Mouse (Mus musculus) midbrain, embryonic 10.5 days (tissue): ENCODE measurements at regions not wholly inside any gene's neighbourhood (a gene's known extent, or its start where the extent isn't known, plus 50 kb on each side); places are given as distances from the start of the nearest gene placed in this dataset.
A peak's percentile ranks its signal among the peaks of the same experiment; 100 is the strongest.

Source experiments
- DNase-seq: peaks from one replicate; pipeline ENCODE4 v3.0.0-alpha.2; 2017; ENCODE audit warnings: low spot score
- H3K27ac ChIP-seq: fragments of 300-500 bp; sonication (generic); replicated peaks from 2 replicates; pipeline ENCODE4 v1.5.1; 2016; ENCODE audit warnings: mild to moderate bottlenecking
- H3K27me3 ChIP-seq: fragments of 300-500 bp; sonication (generic); 2 replicates; pipeline ENCODE4 v1.6.1; 2016; ENCODE audit warnings: low read depth, mild to moderate bottlenecking; ENCODE audit not compliant: poor library complexity, severe bottlenecking
- H3K36me3 ChIP-seq: fragments of 300-500 bp; sonication (generic); 2 replicates; pipeline ENCODE4 v1.6.1; 2016; ENCODE audit warnings: mild to moderate bottlenecking, moderate library complexity
- H3K4me1 ChIP-seq: fragments of 300-500 bp; sonication (generic); 2 replicates; pipeline ENCODE4 v1.6.1; 2016
- H3K4me3 ChIP-seq: fragments of 300-500 bp; sonication (generic); 2 replicates; pipeline ENCODE4 v1.5.1; 2016; ENCODE audit warnings: mild to moderate bottlenecking, moderate library complexity
- H3K9me3 ChIP-seq: fragments of 300-500 bp; sonication (generic); replicated peaks from 2 replicates; pipeline ENCODE4 v1.6.1; 2016; ENCODE audit warnings: mild to moderate bottlenecking
- WGBS: fragments of 180-500 bp; shearing (Covaris S2); methylation state at CpG from one replicate; pipeline ENCODE4 v1.1.7; 2016; 5-methylcytosine and 5-hydroxymethylcytosine counted together

- H3K4me3 ChIP-seq = no peak overlapping the region
- WGBS = 38% methylated on average over 1 of the region's 1 CpGs
- no peaks in the 10 kb centered on the region for H3K4me1 ChIP-seq
- H3K27me3 ChIP-seq = no peaks in the 10 kb centered on the region
- H3K36me3 ChIP-seq = no peaks in the 10 kb centered on the region
- no peak for DNase-seq
- no peak overlapping the region for H3K27ac ChIP-seq
- H3K9me3 ChIP-seq = no peaks in the 10 kb centered on the region
Observed at GRCm38 (mm10) chr11:18821384-18821783, 197.4 kb downstream of the Meis1 start.

GRCm38 (mm10) chr11:18814110-18814509 is 204.7 kb downstream of the Meis1 start:
- H3K4me1 ChIP-seq = no peaks in the 10 kb centered on the region
- no peak overlapping the region for H3K27ac ChIP-seq
- 90% methylated on average over 3 of the region's 3 CpGs for WGBS

GRCm38 (mm10) chr11:18767479-18767878 is 251.3 kb downstream of the Meis1 start:
- H3K4me1 ChIP-seq = peaks cover 9% of the 10 kb centered on the region
- no peak overlapping the region for H3K27ac ChIP-seq
- DNase-seq = no peak
- no peaks in the 10 kb centered on the region; the same call in 1 of the 2 replicates for H3K9me3 ChIP-seq
- H3K36me3 ChIP-seq = no peaks in the 10 kb centered on the region
- no peaks in the 10 kb centered on the region for H3K27me3 ChIP-seq
- H3K4me3 ChIP-seq = no peak overlapping the region
- 97% methylated on average over 3 of the region's 3 CpGs for WGBS

More at GRCm38 (mm10) chr11:18814110-18814509, 204.7 kb downstream of the Meis1 start:
- no peaks in the 10 kb centered on the region for H3K27me3 ChIP-seq
- DNase-seq = no peak
- H3K9me3 ChIP-seq = no peaks in the 10 kb centered on the region
- H3K36me3 ChIP-seq = no peaks in the 10 kb centered on the region
- H3K4me3 ChIP-seq = no peak overlapping the region

GRCm38 (mm10) chr11:18766458-18767016 is 252.2 kb downstream of the Meis1 start:
- no peaks in the 10 kb centered on the region for H3K36me3 ChIP-seq
- H3K4me3 ChIP-seq = no peak overlapping the region
- H3K9me3 ChIP-seq = no peaks in the 10 kb centered on the region; the same call in 1 of the 2 replicates
- H3K27ac ChIP-seq = no peak overlapping the region
- H3K27me3 ChIP-seq = no peaks in the 10 kb centered on the region
- H3K4me1 ChIP-seq = peaks cover 9% of the 10 kb centered on the region
- DNase-seq = peak; percentile 16
- 43% methylated on average over 6 of the region's 6 CpGs for WGBS

- Histone ChIP-seq H3K4me3 (no peak overlapping the region), H3K36me3 (no peaks in the 10 kb centered on the region), H3K27me3 (peaks cover 5% of the 10 kb centered on the region; the same call in 1 of the 2 replicates), H3K27ac (no peak overlapping the region), H3K9me3 (no peaks in the 10 kb centered on the region), H3K4me1 (peaks cover 25% of the 10 kb centered on the region)
- 72% methylated on average over 6 of the region's 6 CpGs for WGBS
- no peak for DNase-seq
Observed at GRCm38 (mm10) chr11:18758591-18759074, 260.2 kb downstream of the Meis1 start.

GRCm38 (mm10) chr11:18756576-18756975 is 262.2 kb downstream of the Meis1 start:
- WGBS = 29% methylated on average over 1 of the region's 1 CpGs
- no peak overlapping the region for H3K4me3 ChIP-seq
- no peak for DNase-seq
- peaks cover 18% of the 10 kb centered on the region; the same call in 1 of the 2 replicates for H3K27me3 ChIP-seq
- no peaks in the 10 kb centered on the region for H3K36me3 ChIP-seq
- peaks cover 43% of the 10 kb centered on the region for H3K4me1 ChIP-seq
- no peak overlapping the region for H3K27ac ChIP-seq
- H3K9me3 ChIP-seq = no peaks in the 10 kb centered on the region

- WGBS = 57% methylated on average over 9 of the region's 9 CpGs
- H3K27ac ChIP-seq = no peak overlapping the region
- peaks cover 18% of the 10 kb centered on the region for H3K27me3 ChIP-seq
- peaks cover 59% of the 10 kb centered on the region for H3K4me1 ChIP-seq
- H3K9me3 ChIP-seq = no peaks in the 10 kb centered on the region
- no peak overlapping the region for H3K4me3 ChIP-seq
- DNase-seq = no peak
- H3K36me3 ChIP-seq = no peaks in the 10 kb centered on the region
Observed at GRCm38 (mm10) chr11:18754732-18755525, 263.9 kb downstream of the Meis1 start.

GRCm38 (mm10) chr11:18753856-18754255 is 264.9 kb downstream of the Meis1 start:
- peaks cover 70% of the 10 kb centered on the region for H3K4me1 ChIP-seq
- WGBS = 51% methylated on average over 9 of the region's 9 CpGs
- H3K36me3 ChIP-seq = no peaks in the 10 kb centered on the region
- H3K9me3 ChIP-seq = no peaks in the 10 kb centered on the region
- no peak for DNase-seq
- H3K4me3 ChIP-seq = no peak overlapping the region
- no peak overlapping the region for H3K27ac ChIP-seq
- H3K27me3 ChIP-seq = peaks cover 18% of the 10 kb centered on the region

- H3K4me1 ChIP-seq = peaks cover 74% of the 10 kb centered on the region
- H3K27ac ChIP-seq = no peak overlapping the region
- no peaks in the 10 kb centered on the region for H3K9me3 ChIP-seq
- no peaks in the 10 kb centered on the region for H3K36me3 ChIP-seq
- no peak overlapping the region for H3K4me3 ChIP-seq
- 83% methylated on average over 1 of the region's 1 CpGs for WGBS
- DNase-seq = no peak
- peaks cover 18% of the 10 kb centered on the region for H3K27me3 ChIP-seq
Observed at GRCm38 (mm10) chr11:18753246-18753645, 265.5 kb downstream of the Meis1 start.

- Histone ChIP-seq H3K36me3 (no peaks in the 10 kb centered on the region), H3K4me3 (no peak overlapping the region), H3K4me1 (peaks cover 81% of the 10 kb centered on the region), H3K9me3 (no peaks in the 10 kb centered on the region), H3K27me3 (peaks cover 18% of the 10 kb centered on the region), H3K27ac (no peak overlapping the region)
- 25% methylated on average over 2 of the region's 2 CpGs for WGBS
- no peak for DNase-seq
Observed at GRCm38 (mm10) chr11:18752512-18752911, 266.3 kb downstream of the Meis1 start.

- Histone ChIP-seq H3K27me3 (peaks cover 25% of the 10 kb centered on the region), H3K4me3 (peak overlapping the region; percentile 24; the same call in 1 of the 2 replicates), H3K27ac (no peak overlapping the region), H3K4me1 (peaks cover 87% of the 10 kb centered on the region), H3K36me3 (no peaks in the 10 kb centered on the region), H3K9me3 (no peaks in the 10 kb centered on the region)
- no peak for DNase-seq
- WGBS = 38% methylated on average over 20 of the region's 20 CpGs
Observed at GRCm38 (mm10) chr11:18750911-18751841, 267.6 kb downstream of the Meis1 start.

GRCm38 (mm10) chr11:18750080-18750375 is 268.8 kb downstream of the Meis1 start:
- peaks cover 25% of the 10 kb centered on the region for H3K27me3 ChIP-seq
- no peak for DNase-seq
- 79% methylated on average over 2 of the region's 2 CpGs for WGBS
- H3K4me1 ChIP-seq = peaks cover 91% of the 10 kb centered on the region
- no peak overlapping the region for H3K4me3 ChIP-seq
- H3K9me3 ChIP-seq = no peaks in the 10 kb centered on the region
- H3K36me3 ChIP-seq = no peaks in the 10 kb centered on the region
- no peak overlapping the region for H3K27ac ChIP-seq
